Mouse (Mus musculus): Measurements from ENCODE around the gene Wiz. TPM values are rescaled to one million over a fixed set of nuclear protein-coding genes. Genes with fewer than 3 reads are reported as not detected.

The Wiz gene
- 26.6 and 27.7 TPM in 2 replicates for polyA plus RNA-seq (2015; fragmentation: Nextera tagmentation; extraction: Ambion mirVana)

DNA sequence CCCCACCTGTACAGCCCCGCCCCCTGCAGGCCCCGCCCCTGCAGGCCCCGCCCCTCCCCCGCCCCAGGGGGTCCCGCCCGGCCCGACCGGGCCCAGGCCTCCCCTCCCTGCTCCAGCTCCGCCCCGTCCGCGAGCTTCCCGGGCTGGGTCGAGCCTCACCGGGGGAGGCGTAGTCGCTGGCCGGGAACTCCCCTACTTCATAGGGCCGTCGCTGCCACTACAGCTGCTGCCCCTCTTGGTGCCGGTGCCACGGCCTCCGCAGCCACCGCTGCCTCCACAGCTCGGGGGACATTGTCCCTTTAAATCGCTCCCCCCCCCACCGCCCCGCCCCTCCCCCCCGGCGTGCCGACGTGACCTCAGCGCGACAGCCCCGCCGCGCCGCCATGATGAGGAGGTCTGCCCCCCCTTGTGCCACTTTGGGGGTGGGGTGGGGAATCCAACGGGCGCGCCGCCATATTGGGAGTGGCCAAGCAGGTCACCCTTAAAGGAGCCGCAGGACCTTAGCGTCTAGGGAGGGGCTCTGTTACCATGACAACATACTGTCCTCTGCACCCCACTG is at the start of gene Wiz:
Gene Wiz, minus strand, starts transcription at position 339 of the 559 bp plus-strand sequence.
- peak within 1 kb of the TSS; percentile 78 for H3K4me3 ChIP-seq
- H3K27me3 ChIP-seq, result peaks cover 40% of the 10 kb centered on the region
- ATAC-seq, result peak; percentile 82
- peak within 1 kb of the TSS; percentile 85 for H3K9ac ChIP-seq
- no peaks in the 10 kb centered on the region for H3K9me3 ChIP-seq (replicated peaks)
- H3K36me3 ChIP-seq (ENCODE audit: poor library complexity, severe bottlenecking), result peaks cover 11% of the 10 kb centered on the region
- peak within 1 kb of the TSS; percentile 95 for H3K4me2 ChIP-seq
- peak within 1 kb of the TSS; percentile 77 for H3K27ac ChIP-seq
- WGBS, result 1% methylated on average over 36 of the region's 44 CpGs
- peaks cover 18% of the 10 kb centered on the region for H3K4me1 ChIP-seq

DNA sequence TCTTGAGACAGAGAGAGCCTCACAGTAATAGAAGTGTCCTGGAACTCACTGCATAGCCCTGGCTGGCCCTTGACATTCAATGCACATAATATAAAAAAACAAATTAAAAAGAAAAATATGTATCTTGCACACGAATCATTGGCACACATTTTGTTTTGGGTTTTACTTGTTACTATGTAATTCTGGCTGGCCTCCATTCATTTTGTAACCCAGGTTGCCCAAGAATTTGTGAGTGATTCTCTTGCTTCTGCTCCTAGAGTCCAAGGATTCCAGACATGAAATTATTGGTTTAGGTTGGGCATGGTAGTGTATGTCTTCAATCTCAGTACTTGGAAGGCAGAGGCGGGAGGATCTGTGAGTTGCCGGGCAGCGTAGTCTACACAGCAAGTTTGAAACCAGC is 47.9 kb upstream of the Wiz start:
- Histone ChIP-seq H3K9ac (no peak overlapping the region), H3K9me3 (replicated peaks) (no peaks in the 10 kb centered on the region), H3K4me2 (no peak overlapping the region), H3K27me3 (no peaks in the 10 kb centered on the region), H3K4me1 (no peaks in the 10 kb centered on the region), H3K27ac (no peak overlapping the region), H3K36me3 (ENCODE audit: poor library complexity, severe bottlenecking) (no peaks in the 10 kb centered on the region), H3K4me3 (no peak overlapping the region)
- WGBS, result 91% methylated on average over 4 of the region's 4 CpGs
- no peak for ATAC-seq

DNA sequence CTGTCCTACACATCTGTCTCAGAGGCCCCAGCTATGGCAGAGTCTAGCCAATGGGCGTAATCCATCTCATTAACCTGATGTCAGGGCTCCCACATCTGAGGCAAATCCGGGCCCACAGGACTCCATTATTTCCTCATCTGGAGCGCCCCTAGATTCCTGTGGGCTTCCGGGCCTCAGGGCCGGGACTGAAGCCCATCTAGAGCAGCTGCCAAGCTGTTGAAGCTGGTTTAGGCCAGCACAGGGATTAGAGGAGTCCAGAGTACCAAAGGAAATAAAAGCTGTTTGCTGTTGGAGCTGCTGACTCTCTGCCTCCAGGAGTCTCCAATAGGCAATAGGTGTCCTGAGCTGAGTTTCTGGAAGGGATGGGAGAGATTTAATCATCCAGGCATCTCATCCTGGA is 45.9 kb upstream of the Wiz start:
- no peaks in the 10 kb centered on the region for H3K4me1 ChIP-seq
- 79% methylated on average over 5 of the region's 5 CpGs for WGBS
- H3K27ac ChIP-seq, result no peak overlapping the region
- ATAC-seq, result no peak
- no peaks in the 10 kb centered on the region for H3K27me3 ChIP-seq
- no peak overlapping the region for H3K9ac ChIP-seq
- H3K4me2 ChIP-seq, result no peak overlapping the region
- no peak overlapping the region for H3K4me3 ChIP-seq
- no peaks in the 10 kb centered on the region for H3K9me3 ChIP-seq (replicated peaks)
- H3K36me3 ChIP-seq (ENCODE audit: poor library complexity, severe bottlenecking), result no peaks in the 10 kb centered on the region

DNA sequence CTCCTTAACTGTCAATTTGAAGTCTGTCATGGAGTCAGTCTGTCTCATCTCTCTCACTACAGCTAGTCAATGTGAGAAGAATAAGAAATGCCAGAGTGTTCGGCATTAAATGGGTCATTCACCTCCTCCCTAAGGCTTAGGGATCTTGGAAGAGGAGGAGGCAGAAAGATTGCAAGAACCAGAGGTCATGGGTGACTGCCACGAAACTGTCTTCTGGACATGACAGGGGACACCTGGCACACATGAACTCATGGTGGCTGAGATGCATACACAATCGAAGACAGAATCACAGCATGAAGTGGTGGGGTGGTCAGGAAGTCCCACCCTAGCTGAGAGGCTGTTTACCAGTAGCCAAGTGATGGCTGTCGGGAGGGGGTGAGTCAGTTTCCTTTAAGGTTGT is 45.1 kb upstream of the Wiz start:
- Histone ChIP-seq H3K27ac (no peak overlapping the region), H3K4me1 (no peaks in the 10 kb centered on the region), H3K36me3 (ENCODE audit: poor library complexity, severe bottlenecking) (no peaks in the 10 kb centered on the region), H3K4me2 (no peak overlapping the region), H3K9me3 (replicated peaks) (no peaks in the 10 kb centered on the region), H3K27me3 (no peaks in the 10 kb centered on the region), H3K9ac (no peak overlapping the region), H3K4me3 (no peak overlapping the region)
- WGBS, result 79% methylated on average over 4 of the region's 4 CpGs
- ATAC-seq, result no peak

DNA sequence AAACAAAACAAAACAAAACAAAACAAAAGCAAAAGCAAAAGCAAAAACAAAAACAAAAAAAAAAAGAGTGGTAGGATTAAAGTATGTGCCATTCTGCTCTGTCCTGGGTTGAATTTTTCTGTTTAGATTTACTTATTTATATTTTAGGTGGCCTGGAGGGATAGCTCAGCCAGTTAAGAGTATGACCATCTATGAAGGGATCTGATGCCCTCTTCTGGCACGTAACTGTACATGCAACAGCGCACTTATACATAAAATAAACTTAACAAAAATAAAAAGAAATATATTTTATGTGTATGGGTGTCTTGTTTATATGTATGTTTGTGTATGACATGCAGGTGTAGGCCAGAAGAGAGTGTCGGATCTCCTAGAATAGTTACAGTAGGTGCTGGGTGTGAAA is 42.7 kb upstream of the Wiz start:
- Histone ChIP-seq H3K4me2 (no peak overlapping the region), H3K27me3 (no peaks in the 10 kb centered on the region), H3K9me3 (replicated peaks) (no peaks in the 10 kb centered on the region), H3K4me3 (no peak overlapping the region), H3K36me3 (ENCODE audit: poor library complexity, severe bottlenecking) (no peaks in the 10 kb centered on the region), H3K9ac (no peak overlapping the region), H3K4me1 (no peaks in the 10 kb centered on the region), H3K27ac (no peak overlapping the region)
- no peak for ATAC-seq
- WGBS, result 65% methylated on average over 3 of the region's 3 CpGs

DNA sequence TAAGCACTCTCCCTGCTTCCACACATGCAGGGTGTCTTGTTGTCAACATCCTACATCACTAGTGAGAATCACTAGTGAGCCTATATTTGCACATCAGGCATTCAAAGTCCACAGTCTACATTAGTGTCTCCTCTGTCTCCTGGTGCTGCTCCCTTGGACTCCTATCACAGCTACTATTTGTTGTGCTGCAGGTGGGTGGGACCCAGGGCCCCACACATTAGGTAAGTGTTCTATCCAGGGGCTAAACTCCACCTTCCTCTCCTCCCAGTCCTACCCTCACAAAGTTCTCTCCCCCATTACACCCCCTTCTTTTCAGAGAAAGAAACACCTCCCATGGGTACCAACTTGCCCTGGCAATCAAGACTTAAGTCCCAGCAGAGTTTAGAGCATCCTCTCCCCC is 37.4 kb upstream of the Wiz start:
- no peak for ATAC-seq
- no peak overlapping the region for H3K9ac ChIP-seq
- no peak overlapping the region for H3K4me2 ChIP-seq
- no peaks in the 10 kb centered on the region for H3K36me3 ChIP-seq (ENCODE audit: poor library complexity, severe bottlenecking)
- no peak overlapping the region for H3K4me3 ChIP-seq
- H3K4me1 ChIP-seq, result no peaks in the 10 kb centered on the region
- no peaks in the 10 kb centered on the region for H3K9me3 ChIP-seq (replicated peaks)
- no peak overlapping the region for H3K27ac ChIP-seq
- H3K27me3 ChIP-seq, result no peaks in the 10 kb centered on the region

DNA sequence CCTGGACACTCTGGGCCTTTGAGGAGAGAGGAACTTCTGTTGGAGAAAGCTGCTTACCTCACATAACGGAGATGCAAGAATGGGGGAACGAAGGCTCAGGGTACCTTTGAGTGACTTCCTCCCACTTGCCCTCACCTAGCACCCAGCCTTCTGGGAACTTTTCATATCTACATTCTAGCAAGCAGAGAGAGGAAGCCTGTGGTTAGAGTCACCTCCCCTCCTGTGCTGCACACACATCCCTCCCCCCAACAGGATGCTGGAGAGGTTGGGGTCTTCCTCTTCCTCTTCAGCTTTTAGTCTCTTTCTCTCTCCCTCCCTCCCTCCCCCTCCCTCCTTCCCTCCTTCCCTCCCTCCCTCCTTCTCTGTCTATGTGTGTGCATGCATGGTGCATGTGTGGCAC is 34.8 kb upstream of the Wiz start, which contains the start of gene Pglyrp2:
Gene Pglyrp2, minus strand, starts transcription at position 134 of the 400 bp plus-strand sequence.
- Histone ChIP-seq H3K9ac (no peak within 1 kb of the TSS), H3K9me3 (replicated peaks) (no peaks in the 10 kb centered on the region), H3K27me3 (no peaks in the 10 kb centered on the region), H3K4me3 (no peak within 1 kb of the TSS), H3K36me3 (ENCODE audit: poor library complexity, severe bottlenecking) (no peaks in the 10 kb centered on the region), H3K4me2 (no peak within 1 kb of the TSS), H3K4me1 (no peaks in the 10 kb centered on the region), H3K27ac (no peak within 1 kb of the TSS)
- WGBS, result 85% methylated on average over 2 of the region's 2 CpGs
- no peak for ATAC-seq

DNA sequence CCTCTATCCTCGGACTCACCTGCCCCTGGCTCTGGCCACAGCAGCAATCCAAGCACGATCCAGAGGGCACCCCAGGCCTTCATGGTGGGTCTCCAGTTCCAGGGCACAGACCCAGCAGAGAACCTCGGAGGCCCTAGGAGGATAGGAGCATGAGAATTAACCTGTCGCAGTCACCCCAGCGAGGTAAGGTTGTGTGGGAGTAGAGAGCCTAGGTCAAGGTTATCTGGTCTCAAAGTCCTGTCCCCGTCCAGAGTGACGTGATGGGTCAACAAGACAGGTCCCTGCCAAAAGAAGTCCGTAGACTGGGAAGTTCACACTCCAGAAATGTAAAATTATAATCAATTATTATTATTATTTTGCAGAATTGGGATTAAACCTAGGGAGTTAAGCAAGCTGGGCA is 31.5 kb upstream of the Wiz start:
- Histone ChIP-seq H3K27ac (no peak overlapping the region), H3K4me3 (no peak overlapping the region), H3K4me2 (no peak overlapping the region), H3K4me1 (no peaks in the 10 kb centered on the region), H3K9me3 (replicated peaks) (no peaks in the 10 kb centered on the region), H3K9ac (no peak overlapping the region), H3K36me3 (ENCODE audit: poor library complexity, severe bottlenecking) (no peaks in the 10 kb centered on the region), H3K27me3 (peaks cover 8% of the 10 kb centered on the region)
- ATAC-seq, result no peak
- 86% methylated on average over 8 of the region's 8 CpGs for WGBS

DNA sequence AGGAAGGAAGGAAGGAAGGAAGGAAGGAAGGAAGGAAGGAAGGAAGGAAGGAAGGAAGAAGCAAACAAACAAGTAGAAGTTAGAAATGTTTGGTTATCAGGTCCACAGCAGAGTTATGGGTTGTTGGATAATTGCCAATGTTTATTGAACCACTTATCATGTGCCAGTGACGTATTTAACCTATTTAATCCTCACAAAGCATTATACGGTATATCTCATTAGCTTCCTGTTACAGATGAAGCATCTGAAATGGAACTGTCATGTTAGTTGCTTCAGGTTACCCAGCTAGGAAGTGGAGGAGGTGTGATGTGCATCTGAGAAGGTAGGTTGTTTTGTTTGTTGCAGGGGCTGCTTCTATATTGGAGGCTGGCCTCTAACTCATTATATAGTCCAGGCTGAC is 30.8 kb upstream of the Wiz start:
- Histone ChIP-seq H3K9me3 (replicated peaks) (no peaks in the 10 kb centered on the region), H3K4me3 (no peak overlapping the region), H3K4me1 (no peaks in the 10 kb centered on the region), H3K9ac (no peak overlapping the region), H3K27ac (no peak overlapping the region), H3K4me2 (no peak overlapping the region), H3K36me3 (ENCODE audit: poor library complexity, severe bottlenecking) (no peaks in the 10 kb centered on the region), H3K27me3 (peaks cover 16% of the 10 kb centered on the region)
- 80% methylated on average over 2 of the region's 2 CpGs for WGBS
- ATAC-seq, result no peak

DNA sequence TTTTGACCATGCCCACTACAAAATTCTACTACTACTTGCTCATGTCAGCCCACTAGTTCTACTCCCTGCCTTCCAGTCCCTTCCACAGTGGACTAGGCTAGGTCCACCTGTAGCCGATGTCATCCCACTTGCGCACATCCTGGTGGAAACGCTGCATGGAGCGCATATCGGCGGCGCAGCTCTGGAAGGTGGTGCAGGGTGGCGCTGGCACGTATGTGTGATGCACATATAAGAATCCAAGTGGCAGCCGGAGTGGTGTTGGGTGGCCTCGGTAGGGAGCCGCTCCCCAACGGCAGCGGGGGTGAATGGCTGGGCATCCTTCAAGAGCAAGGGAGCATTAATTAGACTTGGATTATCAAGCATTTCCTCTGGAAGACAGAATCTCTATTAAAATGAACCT is 27.5 kb upstream of the Wiz start:
- Histone ChIP-seq H3K27ac (no peak overlapping the region), H3K9me3 (replicated peaks) (no peaks in the 10 kb centered on the region), H3K4me2 (no peak overlapping the region), H3K4me3 (no peak overlapping the region), H3K27me3 (peaks cover 16% of the 10 kb centered on the region), H3K4me1 (no peaks in the 10 kb centered on the region), H3K9ac (no peak overlapping the region; the same call in 1 of the 2 replicates), H3K36me3 (ENCODE audit: poor library complexity, severe bottlenecking) (no peaks in the 10 kb centered on the region)
- ATAC-seq, result no peak
- 89% methylated on average over 14 of the region's 14 CpGs for WGBS

DNA sequence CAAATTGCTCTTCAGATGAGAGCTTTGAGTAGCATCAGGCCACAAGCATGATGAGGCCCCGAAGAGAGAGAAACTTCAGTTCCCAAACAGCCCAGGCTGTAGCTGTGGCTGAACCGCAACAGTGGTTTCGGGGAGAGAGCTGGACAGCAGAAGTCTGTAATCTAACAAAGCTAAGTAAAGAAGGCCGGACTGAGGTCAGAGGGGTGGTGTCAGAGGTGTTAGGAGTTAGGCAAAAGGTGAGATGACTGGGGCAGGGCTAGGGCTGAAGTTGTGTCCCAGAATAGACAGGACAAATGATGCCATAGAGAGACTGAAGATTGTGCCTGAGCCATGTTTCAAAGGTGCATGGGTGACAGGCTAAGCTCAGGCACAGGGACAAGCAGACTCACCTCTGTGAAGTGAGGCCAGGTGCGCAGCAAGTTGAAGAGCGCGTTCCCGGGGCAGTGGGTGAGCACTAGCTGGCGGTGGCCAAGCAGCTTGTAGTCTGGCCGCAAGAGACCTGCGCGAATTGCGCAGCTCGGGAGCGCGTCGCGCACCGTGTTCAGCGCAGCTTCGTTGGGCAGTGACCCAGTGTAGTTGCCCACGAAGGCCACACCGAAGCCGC is 26.3 kb upstream of the Wiz start:
- Histone ChIP-seq H3K9me3 (replicated peaks) (no peaks in the 10 kb centered on the region), H3K4me3 (no peak overlapping the region), H3K9ac (no peak overlapping the region), H3K27ac (no peak overlapping the region), H3K27me3 (peaks cover 16% of the 10 kb centered on the region), H3K36me3 (ENCODE audit: poor library complexity, severe bottlenecking) (no peaks in the 10 kb centered on the region), H3K4me2 (no peak overlapping the region), H3K4me1 (no peaks in the 10 kb centered on the region)
- 47% methylated on average over 24 of the region's 24 CpGs for WGBS
- ATAC-seq, result no peak

DNA sequence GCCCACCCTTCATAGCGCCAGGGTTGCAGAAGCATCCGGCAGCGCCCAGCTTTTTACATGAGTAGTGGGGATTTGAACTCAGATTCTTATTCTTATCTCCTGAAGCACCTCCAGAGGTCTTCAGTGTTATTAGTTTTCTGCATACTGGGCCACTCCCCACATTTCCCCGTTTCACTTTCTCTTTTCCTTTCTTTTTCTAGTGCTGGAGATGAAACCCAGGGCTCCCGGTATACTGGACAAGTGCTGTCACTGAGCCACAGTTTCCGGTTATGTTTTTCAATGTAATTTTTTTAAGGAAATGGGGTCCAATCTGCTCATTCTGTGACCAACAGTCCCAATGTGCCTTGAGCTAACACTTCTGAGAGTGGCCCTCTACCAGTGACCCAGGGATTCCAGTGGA is 22.7 kb upstream of the Wiz start:
- Histone ChIP-seq H3K4me2 (no peak overlapping the region), H3K27me3 (peaks cover 16% of the 10 kb centered on the region), H3K9me3 (replicated peaks) (no peaks in the 10 kb centered on the region), H3K9ac (no peak overlapping the region), H3K27ac (no peak overlapping the region), H3K4me1 (no peaks in the 10 kb centered on the region), H3K4me3 (no peak overlapping the region), H3K36me3 (ENCODE audit: poor library complexity, severe bottlenecking) (no peaks in the 10 kb centered on the region)
- ATAC-seq, result no peak
- 92% methylated on average over 6 of the region's 6 CpGs for WGBS

DNA sequence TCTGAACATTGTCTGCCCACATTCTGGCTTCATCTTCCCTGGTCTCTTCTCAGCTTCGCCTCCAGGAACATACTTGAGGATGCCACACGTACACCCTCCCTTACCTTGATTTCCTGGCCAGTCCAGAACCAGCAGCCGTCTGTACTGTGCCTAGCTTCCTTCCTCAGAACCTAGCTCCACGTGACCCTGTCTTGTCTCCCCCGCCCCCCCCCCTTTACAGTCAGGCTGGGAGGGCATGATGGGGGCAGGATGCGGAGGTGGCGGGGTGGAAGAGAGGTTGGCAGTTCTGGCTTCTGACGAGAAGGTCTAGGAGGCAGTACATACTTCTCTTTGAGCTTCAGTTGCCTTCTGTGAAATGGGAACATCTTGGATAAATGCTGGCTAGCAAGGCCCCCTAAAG is 14.2 kb upstream of the Wiz start, which contains the start of gene Rasal3:
Gene Rasal3, minus strand, starts transcription at position 167 of the 400 bp plus-strand sequence.
- ATAC-seq, result no peak

More for the DNA sequence above, 14.2 kb upstream of the Wiz start, which contains the start of gene Rasal3:
- no peaks in the 10 kb centered on the region for H3K36me3 ChIP-seq (ENCODE audit: poor library complexity, severe bottlenecking)
- no peak within 1 kb of the TSS for H3K9ac ChIP-seq
- H3K27ac ChIP-seq, result no peak within 1 kb of the TSS
- no peaks in the 10 kb centered on the region for H3K4me1 ChIP-seq
- no peak within 1 kb of the TSS for H3K4me3 ChIP-seq
- 82% methylated on average over 8 of the region's 8 CpGs for WGBS
- H3K9me3 ChIP-seq (replicated peaks), result no peaks in the 10 kb centered on the region
- H3K27me3 ChIP-seq, result peaks cover 17% of the 10 kb centered on the region
- H3K4me2 ChIP-seq, result no peak within 1 kb of the TSS

All from forebrain, embryonic 13.5 days (tissue).